Mouse (Mus musculus): ENCODE data around the gene Leng1.

The Leng1 gene

GRCm38 (mm10) chr7:3691919-3692318 is 26.3 kb upstream of the Leng1 start:
- no peak for DNase-seq

- DNase-seq: no peak
These were observed 20.0 kb upstream of the Leng1 start for GRCm38 (mm10) chr7:3685400-3686187.

- DNase-seq: no peak
These were observed 19.1 kb upstream of the Leng1 start for GRCm38 (mm10) chr7:3684698-3685097.

DNA sequence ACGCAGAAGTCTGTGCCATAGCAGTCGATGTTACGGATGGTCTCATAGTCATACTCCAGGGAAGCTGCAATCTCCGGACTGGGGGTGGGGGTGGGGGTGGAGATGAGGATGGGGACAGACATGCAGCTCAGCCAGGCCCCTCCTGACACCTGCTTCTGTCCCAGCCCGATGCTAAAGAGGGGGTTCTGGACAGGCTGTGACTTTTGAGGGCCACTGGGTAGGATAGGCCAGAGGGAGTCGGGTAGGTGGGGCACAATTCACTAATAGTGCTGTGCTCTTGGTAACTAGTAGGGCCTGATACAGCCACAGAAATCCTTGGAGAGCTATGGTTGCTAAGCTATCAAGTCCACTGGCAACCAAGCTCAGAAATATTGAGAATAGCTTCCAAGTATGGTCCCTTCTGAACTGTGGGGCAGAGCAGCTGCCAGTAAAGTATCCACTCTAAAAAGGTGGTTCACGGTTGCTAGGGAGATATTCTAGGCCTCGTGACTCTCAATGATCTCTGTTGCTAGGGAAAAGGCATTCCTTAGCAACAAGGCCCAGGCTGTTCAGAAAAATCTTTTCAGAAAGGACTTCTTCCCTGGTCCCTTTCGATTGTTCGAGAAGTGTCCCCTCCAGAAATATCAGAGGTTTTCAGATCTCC is 18.4 kb upstream of the Leng1 start:
- no peak for DNase-seq

DNA sequence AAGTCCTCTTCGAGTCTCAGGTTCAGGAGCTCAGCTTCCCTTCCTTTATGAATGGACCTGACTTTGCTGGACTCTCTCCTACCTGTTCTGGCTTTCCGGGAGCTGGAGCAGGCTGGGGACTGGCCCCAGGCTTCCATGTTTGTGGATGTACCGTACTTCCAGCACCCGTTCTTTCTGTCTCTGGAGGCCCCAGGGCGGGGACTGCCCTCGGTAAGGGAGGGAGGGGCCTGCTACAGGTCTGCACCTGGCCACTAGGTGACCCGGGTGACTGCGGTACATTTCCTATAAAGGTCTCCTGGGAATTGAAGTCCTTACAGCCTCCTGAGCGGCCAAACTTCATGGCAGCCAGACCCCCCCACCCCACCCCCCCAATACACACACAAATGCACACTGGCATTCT is 11.7 kb upstream of the Leng1 start, which contains the start of gene Tmc4:
Gene Tmc4 (minus strand): TSS at position 212 of the 400 bp plus-strand sequence.
- peak; percentile 52 for DNase-seq

- DNase-seq: no peak
These were observed 10.7 kb upstream of the Leng1 start for GRCm38 (mm10) chr7:3676371-3676770.

DNA sequence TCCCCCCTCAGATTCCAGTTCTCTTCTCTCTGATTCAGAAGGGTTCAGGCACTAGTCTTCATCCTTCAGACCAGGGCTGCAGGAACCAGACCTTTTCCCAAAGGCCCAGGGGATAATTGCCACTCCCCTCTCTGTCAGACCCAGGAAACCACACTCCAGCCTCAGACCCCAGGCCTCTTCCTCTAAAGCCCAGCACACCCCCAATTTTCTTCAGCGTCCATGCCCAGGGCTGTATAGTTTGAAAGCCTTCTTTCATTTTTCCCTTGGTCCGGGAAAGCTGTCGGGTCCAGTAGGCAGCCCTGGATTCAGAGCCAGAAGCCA is 9.5 kb upstream of the Leng1 start:
- DNase-seq: no peak

GRCm38 (mm10) chr7:3674507-3675227 is 9.0 kb upstream of the Leng1 start:
- peak; percentile 91 for DNase-seq

DNA sequence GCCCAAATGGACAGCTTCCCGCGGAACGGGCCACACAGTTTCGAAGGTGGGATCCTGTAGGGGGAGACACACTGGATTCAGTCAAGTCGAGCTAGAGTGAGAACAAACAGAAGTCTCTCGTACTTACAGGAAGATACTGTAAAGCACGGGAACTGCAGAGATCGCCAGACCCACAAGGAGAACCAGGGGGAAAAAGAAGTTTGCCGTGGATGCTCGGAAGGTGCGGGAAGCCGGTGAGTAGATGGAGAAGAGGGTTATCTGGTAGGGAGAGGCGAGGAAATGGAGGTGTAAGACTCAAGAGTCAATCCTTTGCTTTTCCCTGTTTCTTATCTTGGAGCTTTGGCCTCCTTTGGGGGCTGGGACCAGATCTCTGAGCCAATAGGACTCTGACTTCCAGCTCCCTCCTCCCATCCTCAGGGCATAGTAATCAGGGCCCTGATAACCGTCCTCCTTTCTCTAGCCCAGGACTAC is 1.3 kb upstream of the Leng1 start:
- no peak for DNase-seq

- DNase-seq: no peak
These were observed 971 bp downstream of the Leng1 start for GRCm38 (mm10) chr7:3664524-3665214.

DNA sequence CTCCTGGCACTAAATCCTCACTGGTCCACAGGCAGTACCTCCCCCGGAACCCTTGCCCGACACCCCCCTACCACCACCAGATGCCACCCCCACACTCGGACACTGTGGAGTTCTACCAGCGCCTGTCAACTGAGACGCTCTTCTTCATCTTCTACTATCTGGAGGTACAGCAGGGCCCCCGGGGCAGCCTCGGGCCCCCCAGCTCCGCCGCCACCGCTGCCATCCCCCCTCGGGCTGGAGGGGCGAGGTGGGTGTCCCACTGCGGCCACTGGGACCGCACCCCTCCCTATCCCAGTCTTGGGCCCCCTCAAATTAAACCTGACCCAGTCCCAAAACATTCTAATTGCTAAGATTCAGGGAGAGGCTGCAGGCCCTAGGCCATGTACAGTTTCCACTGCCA is 7.1 kb downstream of the Leng1 start:
- no peak for DNase-seq

DNA sequence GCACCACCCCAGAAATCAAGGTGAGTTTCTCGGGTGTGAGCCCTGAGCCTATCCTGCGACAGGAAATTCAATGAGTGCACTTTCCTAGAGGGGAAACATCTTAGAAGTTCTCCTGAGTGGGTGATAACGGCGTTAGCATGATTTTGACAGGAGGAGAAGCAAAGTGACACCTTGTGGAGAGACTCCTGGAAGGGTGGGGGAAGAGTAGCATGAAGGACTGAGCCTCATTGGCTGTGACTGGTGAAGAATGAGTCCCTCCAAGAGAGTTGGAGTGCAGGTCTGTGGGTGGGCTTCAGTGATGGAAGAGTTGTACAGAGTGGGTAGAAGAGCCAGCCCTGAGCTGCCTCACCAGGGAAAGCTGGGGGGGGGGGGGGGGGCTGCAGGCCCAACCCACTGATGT is 8.7 kb downstream of the Leng1 start:
- no peak for DNase-seq

GRCm38 (mm10) chr7:3646641-3647040 is 19.0 kb downstream of the Leng1 start:
- DNase-seq: no peak

- DNase-seq: no peak
These were observed 19.5 kb downstream of the Leng1 start for GRCm38 (mm10) chr7:3646188-3646587.

DNA sequence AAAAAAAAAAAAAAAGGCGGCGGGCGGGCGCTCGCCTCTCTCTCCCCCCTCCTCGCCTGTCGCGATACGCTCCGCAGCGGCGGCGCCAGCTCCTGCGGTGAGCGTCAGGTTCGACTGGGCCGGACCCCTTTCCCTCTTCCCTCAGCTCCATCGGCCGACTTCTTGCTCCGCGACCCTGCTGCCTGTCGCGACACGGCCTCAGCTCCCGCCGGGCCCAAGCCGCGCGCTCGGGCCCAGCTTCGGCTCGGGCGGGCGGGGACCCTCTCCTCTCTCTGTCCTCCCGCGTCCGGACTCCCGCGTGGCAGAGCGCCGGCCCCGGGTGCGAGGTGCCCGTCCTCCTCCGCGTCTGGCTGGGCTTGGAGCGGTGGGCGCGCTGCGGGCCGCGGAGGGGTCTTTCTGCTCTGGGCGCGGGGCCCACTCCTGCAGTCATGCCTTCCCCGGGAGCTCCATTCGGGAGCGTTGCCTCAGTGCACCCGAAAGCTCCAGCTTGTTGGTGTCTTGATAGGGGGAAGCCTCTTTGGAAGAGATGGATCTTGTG is 20.1 kb downstream of the Leng1 start:
- no peak for DNase-seq

- DNase-seq: peak; percentile 97
These were observed 20.8 kb downstream of the Leng1 start, which contains the start of gene Cnot3 for GRCm38 (mm10) chr7:3644672-3645487. Gene Cnot3 (plus strand): TSS chr7:3645268.

DNA sequence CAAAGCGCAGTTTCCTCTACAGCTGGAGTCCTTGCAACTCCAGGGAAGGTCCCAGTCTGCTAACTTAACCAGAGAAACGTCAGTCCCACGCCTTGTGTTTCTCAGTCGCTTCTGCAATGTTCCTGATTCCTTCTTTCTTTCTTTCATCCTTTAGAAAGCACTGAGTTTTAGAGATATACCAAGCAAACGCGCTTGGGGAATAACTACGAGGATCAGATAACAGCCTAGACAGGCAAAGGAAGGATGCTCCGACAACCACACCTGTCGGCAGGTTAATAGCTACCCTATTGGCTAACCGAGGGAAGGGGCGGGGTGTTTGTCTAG is 21.3 kb downstream of the Leng1 start:
- DNase-seq: no peak

GRCm38 (mm10) chr7:3643843-3644242 is 21.8 kb downstream of the Leng1 start:
- DNase-seq: no peak

DNA sequence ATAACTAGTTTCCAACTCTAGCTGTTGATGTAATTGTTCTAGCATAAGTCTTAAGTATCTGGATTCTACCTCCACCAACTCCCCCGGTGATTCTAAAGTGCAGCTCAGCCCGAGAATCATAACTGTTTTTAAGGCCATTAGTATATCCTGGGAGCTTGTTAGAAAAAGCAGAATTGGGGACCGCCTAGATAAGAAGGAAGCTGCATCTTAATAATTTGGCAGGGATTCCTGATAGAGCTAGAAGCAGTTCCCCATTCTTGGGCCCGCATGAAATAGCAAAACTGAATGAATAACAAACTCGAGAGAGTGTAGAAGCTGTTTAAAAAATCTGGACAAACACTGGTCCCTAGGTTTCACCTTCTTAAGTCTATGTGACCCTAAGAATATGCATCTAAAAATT is 22.2 kb downstream of the Leng1 start:
- DNase-seq: no peak

- DNase-seq: no peak
These were observed 35.2 kb downstream of the Leng1 start for GRCm38 (mm10) chr7:3630478-3630815.

- DNase-seq: peak; percentile 90
These were observed 35.8 kb downstream of the Leng1 start, which contains the start of the genes Tfpt and Prpf31 for GRCm38 (mm10) chr7:3629543-3630477. Gene Tfpt (minus strand): TSS chr7:3629929. Gene Prpf31 (plus strand): TSS chr7:3629985.
